Mouse (Mus musculus) frontal cortex, postnatal 10 days (tissue): ENCODE results near the gene Olfr320.
"Not testable (repeated sequence)": the region's sequence is repeated elsewhere in the genome, so short reads cannot be mapped to it uniquely, and the experiment has no call there.

Experiments used
- DNase-seq, 2 experiments: peaks; one replicate each; pipeline ENCODE4 v3.0.0; 2022; ENCODE audit warnings: low spot score in 2 of 2, mixed read lengths in 1 of 2

Gene Olfr320

DNA sequence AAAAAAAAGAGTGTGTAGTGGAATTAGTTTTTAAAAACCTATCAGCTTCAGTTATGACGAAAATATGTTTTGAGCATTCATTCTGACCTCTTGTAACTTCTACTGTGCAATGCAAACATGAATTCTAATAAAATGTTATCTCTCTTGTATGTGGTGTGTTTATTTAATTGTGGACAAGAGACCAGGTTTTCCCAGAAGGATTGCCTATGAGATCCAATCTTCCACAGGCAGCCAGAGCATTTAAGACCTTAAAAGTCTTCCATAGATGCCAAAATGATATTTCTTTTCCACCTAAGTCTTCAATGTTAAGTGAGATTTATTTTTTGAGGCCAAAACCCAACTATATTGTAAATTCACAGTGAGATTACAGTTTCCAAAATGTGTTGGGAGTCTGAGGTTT lies at the start of gene Olfr320:
Gene Olfr320, plus strand, starts transcription at position 301 of the 400 bp plus-strand sequence.
- no peak for DNase-seq

DNA sequence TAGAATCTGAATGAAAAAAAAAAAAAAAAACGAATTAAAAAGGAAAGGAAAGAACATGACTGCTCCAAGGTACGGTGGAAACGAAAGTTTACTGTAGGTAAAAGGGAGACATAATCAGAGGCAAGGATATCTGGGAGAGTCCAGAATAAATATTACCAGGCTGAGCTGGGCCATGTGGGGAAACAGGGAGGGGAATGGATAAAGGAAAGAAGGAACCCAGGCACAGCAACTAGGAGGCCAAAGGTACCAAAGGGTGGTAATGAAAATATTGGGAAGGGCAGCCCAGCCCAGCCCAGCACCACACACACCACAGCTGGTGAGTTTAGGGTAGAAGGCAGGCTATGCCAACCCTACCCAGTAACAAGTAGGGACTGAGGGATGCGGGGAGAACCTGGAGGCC lies 46.0 kb upstream of the Olfr320 start:
- no peak for DNase-seq

DNA sequence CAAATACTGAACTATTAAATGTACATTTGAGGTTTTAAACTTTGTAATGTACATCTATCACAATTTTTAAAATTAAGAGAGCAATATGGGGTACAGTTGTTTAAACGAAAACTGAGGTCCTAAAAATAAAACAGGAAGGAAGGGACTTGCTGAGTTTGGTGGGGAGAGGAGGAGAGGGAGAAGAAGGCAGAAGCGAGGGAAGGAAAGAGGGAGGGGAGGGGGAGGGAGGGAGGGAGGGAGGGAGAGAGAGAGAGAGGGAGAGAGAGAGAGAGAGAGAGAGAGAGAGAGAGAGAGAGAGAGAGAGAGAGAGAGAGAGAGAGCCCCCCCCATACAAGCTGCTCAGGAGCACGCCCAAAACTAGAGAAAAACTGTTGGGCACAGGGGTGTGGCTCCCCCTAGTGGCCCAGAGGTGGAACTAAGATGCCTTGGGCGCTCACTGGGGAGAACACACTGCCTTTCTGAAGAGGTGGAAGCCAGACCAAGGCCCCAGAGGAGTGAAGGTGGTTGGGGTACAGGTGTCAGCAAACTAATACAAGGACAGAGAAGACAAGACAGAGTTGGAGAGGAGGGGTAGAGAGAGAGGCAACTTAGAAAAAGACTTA lies 44.4 kb upstream of the Olfr320 start:
- peak in 1 of 2 experiments; percentile 45 for DNase-seq

DNA sequence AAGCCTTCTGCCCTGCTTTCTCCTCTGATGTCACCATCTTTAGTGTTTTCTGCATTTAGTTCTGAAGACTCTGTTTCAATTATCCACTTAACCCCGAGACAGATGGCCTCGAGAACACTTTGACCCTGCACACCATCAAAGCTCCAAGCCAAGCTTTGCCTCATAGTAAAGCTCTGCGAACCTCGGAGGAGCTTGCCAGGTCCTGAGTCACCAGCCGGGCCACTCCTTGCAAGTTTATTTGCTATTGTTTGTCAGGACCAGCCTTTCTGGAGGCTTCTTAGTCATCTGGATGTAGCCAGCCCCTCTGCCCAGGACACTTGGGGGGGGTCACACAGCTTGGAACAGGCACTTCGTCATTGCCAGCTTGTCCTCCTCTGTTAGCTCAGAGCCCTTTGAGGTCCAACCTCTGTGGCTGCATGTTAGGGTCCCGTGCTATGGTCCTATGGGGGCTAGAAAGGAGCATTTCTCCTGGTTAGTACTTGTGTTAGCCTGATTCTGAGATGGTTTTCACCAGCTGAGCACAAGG lies 42.7 kb upstream of the Olfr320 start:
- DNase-seq, result no peak

DNA sequence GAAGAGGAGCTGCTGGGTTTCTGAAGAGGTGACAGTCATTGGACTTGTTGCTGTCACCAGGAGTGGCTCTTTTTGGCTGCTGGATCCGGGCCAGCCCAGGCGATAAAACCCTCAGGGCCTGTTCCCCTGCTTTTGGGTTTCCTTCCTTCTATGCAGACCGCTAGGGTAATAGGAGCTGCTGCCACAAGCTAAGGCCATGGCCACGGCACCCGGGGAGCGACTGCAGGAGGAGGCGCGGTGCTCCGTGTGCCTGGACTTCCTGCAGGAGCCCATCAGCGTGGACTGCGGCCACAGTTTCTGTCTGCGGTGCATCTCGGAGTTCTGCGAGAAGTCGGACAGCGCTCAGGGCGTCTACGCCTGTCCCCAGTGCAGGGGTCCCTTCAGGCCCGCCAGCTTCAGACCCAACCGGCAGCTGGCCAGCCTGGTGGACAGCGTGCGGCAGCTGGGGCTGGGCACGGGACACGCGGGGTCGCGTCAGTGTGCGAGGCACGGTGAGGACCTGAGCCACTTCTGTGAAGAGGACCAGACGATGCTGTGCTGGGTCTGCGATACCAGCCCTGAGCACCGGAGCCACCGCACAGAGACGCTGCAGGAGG lies 40.5 kb upstream of the Olfr320 start, which contains the start of gene Trim58:
Gene Trim58, plus strand, starts transcription at position 194 of the 596 bp plus-strand sequence.
- DNase-seq, result no peak

DNA sequence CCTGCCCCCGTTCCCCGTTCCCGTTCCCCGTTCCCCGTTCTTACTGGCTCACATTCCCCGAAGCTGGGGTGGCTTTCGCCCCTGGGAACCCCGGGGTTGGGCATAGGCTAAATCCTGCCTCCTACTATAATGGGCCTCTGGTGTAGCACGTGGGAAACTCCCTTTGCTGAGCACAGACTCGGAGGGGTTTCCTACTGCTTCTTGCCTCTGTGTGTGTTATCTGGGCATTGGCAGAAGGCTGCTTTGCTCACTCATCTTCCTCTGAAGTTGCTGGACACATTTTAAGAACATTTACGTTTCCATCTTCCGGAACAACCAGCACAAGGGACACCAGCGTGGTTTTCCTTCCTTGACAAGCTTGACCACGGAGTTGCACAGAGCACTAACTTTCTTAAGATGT lies 39.8 kb upstream of the Olfr320 start:
- DNase-seq, result no peak

DNA sequence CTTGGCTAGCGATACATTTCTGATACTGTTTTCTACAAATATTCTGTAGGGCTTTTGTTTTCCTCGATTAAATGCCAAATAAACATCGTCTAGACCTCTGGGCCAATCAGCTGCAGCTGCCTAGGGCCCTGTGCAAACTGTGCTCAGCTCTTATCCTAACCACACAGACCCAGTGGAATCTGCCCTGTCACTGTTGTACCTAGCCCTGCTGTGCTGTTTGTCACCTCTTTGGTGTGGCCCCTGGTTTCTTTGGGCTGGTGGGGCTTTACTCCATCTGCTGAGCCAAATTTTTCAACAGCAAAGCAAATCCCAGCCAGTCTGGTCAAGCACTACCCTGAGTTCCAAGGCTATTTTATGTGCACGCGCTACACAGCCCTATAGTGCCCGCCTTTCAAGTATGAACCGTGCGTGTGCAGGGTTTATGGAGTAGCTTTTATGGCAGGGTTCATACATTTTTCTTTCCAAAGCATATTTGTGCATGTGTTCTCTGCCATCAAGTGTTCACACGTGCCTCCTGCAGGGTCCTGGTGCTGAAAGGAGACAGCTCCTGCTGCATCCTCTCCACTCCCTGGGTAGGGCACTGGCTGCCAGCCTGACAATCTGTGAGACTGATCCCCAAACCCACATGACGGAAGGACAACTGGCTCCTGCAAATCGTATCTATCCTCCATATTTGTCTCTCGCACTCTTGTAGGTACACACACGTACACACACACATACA lies 39.1 kb upstream of the Olfr320 start:
- no peak for DNase-seq

DNA sequence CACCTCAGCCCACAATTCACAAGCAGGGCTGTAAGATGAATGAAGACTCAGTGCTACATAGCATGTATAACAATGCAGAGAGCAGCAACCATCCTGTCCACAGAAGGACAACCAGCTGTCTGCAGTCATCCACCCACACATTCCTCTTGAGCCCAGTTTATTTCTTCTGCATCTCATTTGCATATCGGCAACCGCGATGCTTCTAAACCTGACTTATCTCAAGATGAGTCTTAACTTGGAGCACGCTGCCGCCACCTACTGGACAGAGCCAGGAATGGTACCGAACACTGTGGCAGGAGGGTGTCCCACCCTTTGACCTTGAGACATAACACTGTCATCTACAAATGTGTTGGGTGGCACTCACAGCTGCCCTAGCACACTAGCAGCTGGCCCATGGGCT lies 37.5 kb upstream of the Olfr320 start:
- DNase-seq, result peak; percentile 9 to 11

DNA sequence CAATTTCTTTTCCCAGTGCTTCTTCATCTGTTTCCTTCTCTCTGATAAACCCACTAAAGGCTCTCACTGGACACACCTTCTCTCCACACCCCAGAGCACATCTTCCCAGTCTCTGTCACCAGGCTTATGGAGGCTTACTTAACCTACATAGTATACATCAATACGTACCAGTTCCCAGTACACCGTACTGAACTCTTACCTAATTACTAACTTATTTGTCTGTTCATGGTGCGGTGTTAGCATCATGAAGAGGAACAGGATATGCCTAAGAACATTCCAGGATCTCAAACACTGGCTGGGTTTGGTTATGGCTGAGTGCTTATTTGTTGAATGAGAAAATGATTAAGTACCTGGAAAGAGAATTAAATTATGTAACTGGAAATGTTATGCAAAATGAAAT lies 25.7 kb upstream of the Olfr320 start:
- DNase-seq, result no peak

DNA sequence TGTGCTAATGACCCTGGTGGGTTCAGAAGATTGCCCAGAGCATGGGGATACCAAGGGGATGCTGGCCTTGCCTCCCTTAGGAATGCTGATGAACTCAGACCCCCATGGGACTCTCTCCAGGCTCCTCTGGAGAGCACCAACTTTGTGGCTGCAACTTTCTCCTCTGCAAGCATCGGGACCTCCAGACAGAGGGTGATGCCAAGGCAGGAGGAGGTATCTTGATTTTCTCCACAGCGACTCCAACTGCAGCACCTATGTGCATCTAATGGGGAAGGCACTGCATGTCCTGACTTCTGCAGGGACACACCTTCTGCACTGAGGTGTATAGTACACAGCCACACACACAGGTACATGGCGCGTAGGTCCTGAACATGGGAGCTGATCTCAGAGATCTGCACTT lies 22.3 kb upstream of the Olfr320 start, which contains the start of gene Olfr322:
Gene Olfr322, plus strand, starts transcription at position 187 of the 400 bp plus-strand sequence.
- DNase-seq, result no peak

DNA sequence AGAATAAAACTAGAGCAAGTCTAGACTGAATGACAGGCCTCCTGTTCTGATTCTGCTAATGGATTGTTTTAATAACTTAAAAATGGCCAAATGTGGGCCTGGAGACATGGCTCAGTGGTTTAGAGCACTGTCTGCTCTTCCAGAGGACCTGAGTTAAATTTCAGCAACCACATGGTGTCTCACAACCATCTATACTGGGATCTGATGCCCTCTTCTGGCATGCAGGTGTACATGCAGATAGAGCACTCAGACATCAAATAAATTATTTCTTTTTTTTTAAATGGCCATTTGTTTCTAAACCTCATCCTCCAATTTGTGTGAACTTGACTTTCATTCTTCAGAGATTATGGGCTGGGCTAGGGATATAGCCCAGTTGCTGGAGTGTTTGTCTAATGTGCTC lies 11.6 kb upstream of the Olfr320 start:
- DNase-seq, result no peak

DNA sequence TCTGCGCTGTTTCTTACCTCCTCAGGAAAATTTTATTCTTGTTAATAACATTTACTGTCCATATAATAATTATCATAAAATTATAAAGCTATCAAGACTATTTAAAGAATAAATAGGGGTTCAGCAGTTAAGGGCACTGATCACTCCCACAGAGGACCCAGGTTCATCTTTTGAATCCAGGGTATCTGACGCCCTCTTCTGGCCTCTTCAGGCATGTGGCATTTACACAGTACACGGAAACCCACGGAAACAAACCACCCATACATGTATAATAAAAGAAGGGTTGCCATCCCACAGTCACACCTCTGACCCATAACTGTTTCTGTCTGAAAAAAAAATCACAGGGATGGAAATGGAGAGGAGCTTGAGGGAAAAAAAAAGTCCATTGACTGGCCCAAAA lies 9.1 kb upstream of the Olfr320 start:
- no peak for DNase-seq

DNA sequence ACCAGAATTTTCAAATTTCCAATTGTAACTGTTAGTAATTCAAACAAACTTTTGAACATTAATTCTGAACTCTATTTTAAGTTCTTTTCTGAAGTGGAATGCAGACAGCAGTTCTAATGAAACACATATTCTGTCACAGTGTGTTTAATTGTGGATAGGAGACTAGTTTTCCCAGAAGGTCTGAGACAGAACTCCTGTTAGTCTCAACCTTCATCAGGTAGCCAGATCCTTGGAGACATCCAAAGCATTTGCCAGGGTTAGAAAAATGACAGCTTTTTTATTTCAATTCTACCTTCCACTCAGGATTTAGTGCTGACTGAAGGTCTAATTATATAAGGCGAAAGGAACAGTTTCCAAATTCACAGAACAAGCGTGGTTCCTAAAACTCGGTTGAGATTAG lies 18.0 kb downstream of the Olfr320 start, which contains the start of gene Olfr319:
Gene Olfr319, plus strand, starts transcription at position 301 of the 400 bp plus-strand sequence.
- DNase-seq, result no peak

DNA sequence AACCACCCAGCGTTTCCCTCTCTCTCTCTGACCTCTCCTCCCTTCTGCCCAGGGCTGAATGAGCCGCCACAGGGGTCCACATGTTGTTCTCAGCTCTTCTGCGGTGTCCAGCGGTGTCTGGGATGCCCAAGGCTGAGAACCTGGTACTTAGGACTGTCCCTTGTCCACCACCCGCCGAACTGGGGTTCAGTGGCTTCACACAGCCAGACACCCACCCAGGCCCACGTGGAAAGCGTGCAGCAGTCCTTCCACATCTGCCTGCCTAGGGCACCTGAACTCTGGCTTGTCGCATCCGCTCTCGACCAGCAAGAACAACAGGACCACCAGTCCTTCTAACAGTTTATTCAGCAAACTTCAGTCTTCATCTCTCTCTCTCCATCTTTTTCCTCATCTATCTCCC lies 28.2 kb downstream of the Olfr320 start:
- DNase-seq, result no peak

DNA sequence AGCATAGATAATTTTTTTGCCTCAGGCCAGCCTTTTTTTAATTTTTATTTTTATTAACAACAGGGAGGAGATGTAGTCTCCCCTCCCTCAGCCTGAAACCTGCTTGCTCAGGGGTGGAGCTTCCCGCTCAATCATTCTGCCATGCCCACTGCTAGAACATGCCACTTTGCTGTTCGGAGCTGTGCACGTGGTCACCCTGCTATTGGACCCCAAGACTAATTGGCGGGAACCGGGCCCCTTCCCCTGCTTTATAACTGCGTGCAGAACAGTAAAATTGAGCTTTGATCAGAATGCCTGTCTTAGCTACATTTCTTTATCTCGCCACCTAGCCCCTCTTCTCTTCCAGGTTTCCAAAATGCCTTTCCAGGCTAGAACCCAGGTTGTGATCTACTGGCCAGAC lies 36.8 kb downstream of the Olfr320 start:
- DNase-seq, result not testable (repeated sequence)

DNA sequence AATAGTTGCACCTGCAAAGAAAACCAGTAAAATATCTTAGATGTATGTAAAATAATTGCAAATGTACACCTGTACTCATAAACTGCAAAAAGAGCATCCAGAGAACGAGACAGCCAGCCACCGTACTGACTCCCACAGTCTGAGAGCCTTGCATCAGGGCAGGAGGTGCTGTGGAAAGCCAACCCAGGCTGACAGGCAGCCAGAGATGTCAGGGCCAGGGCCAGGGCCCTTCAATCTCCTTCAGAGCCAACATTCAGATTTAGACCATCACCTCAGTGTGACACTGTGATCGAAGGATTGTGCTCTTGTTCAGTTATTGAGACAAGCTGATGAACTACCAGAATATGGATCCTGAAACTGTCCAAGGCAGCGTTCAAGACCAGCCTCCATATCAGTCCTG lies 38.8 kb downstream of the Olfr320 start:
- no peak for DNase-seq

DNA sequence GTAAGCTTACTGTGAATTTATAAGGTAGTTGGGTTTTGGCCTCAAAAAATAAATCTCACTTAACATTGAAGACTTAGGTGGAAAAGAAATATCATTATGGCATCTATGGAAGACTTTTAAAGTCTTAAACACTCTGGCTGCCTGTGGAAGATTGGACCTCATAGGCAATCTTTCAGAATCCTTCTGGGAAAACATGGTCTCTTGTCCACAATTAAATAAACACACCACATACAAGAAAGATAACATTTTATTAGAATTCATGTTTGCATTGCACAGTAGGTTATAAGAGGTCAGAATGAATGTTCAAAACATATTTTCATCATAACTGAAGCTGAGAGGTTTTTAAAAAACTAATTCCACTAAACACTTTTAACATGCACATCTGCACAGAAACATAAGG lies 43.0 kb downstream of the Olfr320 start, which contains the start of gene Olfr318:
Gene Olfr318, minus strand, starts transcription at position 101 of the 400 bp plus-strand sequence.
- no peak for DNase-seq

DNA sequence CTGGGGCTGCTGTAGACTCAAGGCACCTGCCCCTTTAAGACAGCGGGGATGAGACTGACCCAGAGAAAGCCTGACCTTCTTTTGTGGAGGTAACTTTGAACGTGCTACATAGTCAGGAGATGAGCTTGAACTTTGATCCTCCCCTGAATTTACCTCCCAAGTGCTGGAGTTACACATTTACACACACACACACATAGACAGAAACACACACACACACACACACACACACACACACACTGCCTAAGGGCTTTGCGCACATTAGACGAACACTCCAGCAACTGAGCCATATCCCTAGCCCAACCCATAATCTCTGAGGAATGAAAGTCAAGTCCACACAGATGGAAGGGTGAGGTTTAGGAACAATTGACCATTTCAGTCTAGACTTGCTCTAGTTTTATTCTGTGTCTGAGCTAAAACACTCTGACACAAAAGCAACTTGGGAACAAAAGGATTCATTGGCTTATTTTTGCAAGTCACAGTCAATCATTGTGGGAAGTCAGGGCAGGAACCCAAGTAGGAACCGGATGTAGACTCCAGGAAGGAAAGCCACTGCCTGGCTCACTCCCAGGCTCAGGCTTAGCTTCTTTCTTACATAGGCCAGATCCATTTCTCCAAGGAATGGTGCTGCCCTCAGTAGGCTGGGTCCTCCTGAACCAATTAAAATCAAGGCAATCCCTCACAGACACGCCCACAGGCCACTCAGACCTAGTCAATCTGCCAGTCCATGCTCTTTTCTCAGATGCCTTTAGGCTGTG lies 47.2 kb downstream of the Olfr320 start:
- not testable (repeated sequence) for DNase-seq

DNA sequence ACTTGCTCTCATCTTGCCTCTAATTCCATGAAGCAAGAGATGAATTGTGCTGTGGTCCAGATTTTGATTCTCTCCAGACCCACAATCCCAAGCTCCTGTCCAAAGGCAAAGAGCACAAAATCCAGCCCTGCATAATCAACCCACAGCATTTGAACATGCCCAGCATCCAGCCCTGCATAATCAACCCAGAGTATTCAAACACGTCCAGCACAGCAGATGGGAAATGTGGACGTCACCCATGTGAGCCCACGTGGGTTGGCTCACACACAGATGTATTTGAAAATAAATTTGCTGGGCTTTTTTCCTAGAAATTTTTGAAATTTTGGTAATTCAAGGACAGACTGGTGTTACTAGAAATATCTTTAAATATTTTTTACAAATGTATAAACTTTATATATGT lies 52.5 kb downstream of the Olfr320 start:
- peak; percentile 16 to 42 for DNase-seq
